Mouse (Mus musculus): Measurements from ENCODE around the gene Vsig10.
"Not testable (repeated sequence)": the region's sequence is repeated elsewhere in the genome, so short reads cannot be mapped to it uniquely, and the experiment has no call there.

Gene Vsig10

DNA sequence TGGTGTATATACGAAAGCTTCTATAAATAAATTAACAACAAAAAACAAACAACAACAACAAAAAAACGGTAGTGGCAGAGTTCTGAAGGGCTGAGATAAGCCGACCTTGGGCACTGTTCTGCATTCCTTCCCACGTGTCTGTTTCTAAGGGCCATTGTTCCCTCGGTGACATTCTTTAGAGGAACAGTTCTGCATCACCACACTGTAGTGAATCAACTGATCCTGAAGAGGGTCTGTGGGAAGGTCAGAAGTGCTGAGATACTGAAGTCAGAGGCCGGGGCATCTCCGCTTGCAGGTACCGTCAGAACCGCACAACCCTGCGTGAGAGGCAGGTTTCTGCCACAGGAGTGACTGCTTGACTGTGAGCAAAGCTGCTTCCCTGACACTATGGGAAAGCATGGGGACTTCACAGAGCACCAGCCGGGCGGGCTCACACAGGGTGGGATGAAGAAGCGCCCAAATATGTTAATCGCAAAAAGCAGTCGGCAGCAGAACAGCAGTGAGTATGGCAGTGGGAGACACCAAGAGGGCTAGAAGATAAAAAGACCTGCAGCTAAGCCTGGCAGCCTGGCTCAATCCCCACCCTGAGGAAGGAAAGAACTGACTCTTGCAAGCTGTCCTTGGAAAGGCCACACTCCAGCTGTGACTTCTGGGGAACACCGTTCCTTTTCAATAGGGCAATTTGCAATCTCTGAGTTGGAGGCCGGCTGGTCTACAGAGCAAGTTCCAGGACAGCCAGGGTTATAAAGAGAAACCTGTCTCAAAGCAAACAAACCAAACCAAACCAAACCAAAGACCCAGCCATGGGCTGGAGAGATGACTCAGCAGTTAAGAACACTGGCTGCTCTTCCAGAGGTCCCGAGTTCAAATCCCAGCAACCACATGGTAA is 14.9 kb upstream of the Vsig10 start:
- DNase-seq (ENCODE audit: low spot score): no peak

DNA sequence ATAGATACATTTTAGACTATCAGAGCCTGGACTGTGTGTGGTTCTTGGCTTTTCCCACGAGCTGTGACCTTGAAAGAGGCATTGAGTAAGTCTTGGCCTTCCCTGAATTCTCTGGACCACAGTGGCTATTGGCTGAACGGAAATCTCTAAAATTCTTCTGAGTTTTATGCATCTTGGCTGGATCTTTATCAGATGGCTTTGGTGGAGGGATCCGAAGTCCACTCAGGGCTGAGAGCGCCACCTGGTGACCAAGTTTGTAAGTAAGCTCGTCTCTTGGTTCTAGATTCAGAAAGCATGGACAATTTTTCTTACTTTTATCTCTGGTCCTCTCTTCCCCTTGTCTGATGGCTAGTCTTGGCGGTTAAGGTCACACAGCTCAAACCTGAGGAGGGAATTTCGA is 13.9 kb upstream of the Vsig10 start:
- peak; percentile 78 for DNase-seq (ENCODE audit: low spot score)

DNA sequence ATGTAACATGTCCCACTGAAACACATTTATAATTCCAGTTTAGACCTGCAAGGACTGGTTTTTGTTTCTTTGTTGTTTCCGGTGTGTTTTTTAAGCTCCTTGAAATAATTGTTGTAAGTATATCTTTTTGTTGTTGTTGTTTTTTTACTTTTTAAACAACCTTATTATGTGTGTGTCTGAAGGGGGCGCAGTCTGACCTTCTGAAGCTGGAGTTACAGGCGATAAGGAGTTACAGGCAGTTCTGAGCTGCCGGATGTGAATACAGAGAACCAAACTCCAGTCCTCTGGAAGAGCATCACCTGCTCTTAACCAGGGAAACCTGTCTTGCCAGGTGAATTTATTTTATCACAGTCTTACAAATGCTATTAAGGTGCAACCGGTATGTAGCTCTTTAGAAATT is 13.1 kb upstream of the Vsig10 start:
- DNase-seq (ENCODE audit: low spot score): no peak

DNA sequence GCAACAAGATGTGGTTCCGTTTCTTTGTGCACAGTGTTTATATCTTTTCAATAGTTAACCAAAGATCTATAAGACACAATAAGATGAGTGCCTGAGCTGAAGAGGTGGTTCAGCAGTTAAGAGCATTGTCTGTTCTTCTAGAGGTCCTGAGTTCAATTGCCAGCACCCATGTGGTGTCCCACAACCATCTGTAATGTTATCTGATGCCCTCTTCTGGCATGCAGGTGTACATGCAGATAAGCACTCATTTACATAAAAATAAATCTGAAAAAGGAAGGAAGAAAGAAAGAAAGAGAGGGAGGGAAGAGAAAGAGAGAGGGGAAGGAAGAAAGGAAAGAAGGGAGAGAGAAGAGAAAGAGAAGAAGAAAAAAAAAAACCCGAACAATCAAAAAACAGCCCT is 12.1 kb upstream of the Vsig10 start:
- no peak for DNase-seq (ENCODE audit: low spot score)

DNA sequence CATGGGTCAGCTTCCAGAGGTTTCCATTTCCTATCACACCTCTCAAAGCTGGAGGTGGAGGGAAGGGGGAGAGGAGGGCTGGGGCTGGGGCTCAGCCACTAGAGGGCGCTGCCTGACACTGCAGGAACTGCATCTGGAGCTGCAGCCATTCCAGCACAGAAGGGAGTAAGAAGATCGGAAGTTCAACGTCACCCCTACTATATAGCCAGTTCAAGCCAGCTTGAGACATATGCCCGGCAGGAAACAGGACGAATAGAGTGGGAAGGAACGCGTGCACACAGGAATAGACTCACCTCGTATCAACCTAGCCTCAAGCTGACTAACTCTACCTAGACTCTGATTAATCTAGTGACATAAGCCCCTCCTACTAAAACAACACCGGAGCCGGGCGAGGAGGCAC is 11.2 kb upstream of the Vsig10 start:
- DNase-seq (ENCODE audit: low spot score): peak; percentile 75

DNA sequence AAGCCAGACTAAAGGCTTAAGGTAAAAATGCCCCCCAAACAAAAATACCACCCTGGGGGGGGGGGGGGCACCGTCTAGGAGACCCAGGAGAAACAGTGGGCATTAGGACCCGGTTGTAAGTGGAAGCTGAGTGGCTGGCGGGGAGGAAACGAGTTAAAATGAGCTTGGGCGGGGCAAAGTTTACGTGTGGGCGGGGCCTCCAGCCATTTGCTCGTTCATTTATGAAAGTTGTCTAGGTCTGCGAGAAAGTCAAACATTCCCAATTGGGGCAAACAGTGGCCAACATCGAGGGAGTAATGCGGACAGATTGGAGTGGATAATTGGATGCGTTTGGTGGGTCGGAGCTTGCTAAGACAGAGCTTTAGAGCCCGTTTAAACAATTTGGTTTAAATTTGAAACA is 5.5 kb upstream of the Vsig10 start:
- DNase-seq (ENCODE audit: low spot score): peak; percentile 68

DNA sequence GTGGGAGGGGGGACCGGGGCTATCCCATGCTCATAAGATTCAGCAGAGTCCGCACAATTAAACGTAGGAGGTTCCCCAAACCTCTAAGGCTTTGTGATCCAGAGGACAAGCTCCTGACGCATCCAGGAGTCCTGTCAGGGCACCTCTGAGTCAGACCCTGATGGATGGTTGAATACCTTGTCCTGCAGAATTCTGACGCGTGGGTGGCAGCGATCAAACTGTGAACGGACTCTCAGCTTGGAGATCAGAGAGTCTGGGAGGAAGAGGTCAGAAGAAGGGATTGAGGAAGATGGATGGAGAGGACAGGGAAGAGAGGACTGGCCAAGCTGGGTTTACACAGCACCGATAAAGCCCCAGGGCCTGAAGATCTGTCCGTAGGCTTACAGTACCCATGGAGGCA is 5.0 kb upstream of the Vsig10 start:
- no peak for DNase-seq (ENCODE audit: low spot score)

DNA sequence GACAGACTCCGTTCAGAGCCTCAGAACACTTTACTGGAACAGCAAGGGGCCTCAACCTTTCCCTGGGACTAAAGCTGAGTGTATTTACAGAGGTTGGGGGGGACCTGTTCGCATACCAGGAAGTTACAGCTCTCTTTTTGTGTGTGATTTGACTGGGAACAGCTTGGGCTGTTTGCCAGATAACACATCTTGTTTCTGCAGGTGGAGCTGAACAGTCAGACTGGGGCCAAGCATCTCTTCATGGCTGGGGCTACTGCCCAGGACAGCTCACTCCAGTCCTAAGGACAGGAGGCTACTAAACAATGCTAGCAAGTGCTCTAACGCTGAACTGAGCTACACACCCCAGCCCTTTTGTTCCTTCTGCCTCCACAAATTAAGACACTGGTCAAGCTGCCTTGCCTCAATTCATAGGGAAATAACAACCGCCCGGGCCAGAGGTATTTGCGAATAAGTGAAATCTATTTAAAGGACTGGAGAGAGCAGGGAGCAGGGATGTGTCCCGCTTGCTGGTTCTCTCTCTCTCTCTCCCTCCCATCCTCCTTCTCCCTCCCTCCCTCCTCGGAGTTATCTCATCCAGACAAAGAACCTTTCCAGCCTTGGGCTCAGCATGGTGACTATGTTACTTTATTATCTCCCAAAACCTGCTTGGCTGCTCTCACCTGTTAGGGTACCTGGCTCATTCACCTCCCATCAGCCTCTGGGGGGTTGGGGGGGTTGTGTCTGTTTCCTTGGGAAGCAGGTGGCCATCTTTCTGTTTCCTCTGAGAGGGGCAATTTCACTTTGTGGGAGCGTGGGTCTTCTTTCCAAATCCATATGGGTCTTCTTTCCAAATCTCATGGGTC is 4.1 kb upstream of the Vsig10 start:
- DNase-seq (ENCODE audit: low spot score): no peak

DNA sequence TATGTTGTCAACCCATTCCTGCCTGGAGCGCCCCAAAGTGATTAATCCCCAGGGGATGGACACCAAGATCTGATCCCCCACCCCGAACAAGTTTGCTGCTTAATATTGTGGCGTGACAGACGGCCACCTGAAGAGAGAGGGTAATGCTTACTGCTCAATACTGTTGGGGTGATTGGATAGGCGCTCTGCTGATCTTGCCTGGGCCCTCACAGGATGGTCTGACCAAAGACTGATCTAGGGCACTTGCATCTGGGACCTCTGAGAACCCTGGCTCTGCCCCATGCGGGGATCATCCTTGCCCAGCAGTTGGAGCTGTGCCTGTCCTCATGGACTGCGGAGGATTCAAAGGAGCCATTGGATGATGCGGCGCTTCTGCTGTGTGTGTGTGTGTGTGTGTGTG is 4.9 kb downstream of the Vsig10 start:
- DNase-seq (ENCODE audit: low spot score): no peak

DNA sequence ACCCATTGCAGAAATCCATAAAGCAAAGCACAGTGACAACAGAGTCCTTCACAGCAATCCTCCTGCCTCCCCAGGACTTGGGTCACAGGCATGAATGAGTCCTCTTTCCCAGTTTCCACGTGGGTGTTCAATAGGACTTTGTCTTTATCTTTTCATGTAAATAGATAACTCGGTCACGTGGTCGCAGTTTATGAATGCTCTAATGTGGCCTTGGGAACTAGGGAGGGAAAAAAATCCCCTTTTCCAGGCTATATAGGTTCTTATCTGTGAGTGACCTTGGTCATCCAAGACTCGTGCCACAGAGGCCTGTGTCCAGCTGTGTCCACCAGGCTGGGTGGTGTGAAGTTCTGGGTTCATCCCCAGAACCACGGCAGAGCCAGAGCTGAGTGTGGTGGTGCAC is 7.5 kb downstream of the Vsig10 start:
- no peak for DNase-seq (ENCODE audit: low spot score)

DNA sequence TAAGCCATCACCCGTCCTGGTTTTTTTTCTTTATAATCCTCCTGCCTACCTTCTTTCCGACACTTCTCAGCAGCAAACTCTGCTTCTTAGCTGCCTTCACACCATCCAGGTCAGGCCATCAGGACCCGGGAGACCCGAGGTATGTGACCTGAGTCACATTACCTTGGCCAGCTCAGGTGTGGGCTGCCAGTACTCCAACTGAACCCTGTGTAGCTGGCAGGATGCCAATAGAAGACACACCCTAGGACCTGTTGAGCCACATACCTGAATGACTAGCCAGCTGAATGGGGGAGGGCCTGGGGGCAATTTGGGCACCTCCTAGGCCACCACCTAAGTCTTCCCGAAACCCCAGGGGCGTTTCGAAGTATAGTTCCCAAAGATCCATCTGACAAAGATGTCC is 11.6 kb downstream of the Vsig10 start:
- no peak for DNase-seq (ENCODE audit: low spot score)

DNA sequence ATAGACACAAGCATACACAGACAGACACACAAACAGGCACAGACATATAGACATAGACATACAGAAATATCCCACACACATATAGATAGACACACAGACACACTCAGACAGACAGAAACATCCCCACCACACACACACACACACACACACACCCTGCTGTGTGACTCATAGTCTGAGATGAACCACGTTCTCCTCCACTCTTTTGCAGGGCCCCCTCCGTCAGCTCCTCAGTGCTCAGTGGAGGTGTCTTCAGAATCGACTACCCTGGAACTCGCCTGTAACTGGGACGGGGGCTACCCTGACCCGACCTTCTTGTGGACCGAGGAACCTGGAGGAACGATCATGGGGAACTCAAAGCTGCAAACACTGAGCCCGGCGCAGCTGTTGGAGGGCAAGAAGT is 19.1 kb downstream of the Vsig10 start:
- DNase-seq (ENCODE audit: low spot score): no peak

DNA sequence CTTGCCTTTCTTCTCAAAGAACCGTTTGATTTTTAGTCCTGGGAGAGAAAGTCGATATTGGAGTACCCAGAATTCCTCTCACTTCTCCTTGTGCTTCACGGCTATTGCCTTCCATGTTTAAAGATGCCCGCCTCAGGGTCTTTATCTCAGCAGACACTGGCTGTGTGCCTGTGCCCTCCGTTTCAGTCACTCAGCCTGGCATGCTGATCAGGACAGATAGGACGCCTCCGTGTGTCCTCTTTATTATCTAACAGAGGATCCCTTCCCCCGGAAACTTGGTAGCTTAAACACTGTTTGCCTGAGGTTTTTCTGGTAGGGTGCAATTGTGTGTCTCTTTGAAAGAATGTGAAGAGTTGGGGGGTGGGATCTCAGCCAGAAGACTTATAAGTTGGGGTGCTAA is 19.6 kb downstream of the Vsig10 start:
- DNase-seq (ENCODE audit: low spot score): no peak

DNA sequence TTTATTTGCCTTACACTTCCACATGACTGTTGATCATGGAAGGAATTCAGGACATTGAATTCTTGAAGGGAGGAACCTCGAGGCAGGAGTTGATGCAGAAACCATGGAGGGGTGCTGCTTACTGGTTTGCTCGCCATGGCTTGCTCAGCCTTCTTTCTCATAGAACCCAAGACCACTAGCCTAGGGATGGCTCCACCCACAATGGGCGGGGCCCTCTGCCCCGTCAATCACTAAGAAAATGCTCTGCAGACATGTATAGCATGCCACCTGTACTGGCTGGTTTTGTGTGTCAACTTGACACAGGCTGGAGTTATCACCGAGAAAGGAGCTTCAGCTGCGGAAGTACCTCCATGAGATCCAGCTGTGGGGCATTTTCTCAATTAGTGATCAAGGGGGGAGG is 21.2 kb downstream of the Vsig10 start:
- DNase-seq (ENCODE audit: low spot score): no peak

DNA sequence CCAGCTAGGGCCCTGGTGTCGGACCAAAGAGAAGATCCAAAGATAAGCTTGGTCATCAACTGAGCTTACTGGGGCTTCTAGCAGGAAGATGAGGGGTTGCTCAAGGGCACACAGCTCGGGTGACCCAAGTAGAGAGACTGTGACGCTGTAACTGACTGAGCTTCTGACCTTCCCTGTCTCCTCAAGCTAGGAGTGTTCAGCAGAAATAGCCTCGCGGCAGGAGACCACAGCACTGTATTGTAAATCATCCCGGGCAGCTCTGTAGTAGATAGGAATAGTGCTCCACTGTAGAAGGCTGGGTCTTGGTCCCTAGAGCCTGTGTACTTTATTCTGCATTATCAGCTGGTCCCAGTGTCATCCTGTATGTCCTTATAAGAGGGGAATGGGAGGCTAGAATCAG is 23.0 kb downstream of the Vsig10 start:
- DNase-seq (ENCODE audit: low spot score): no peak

DNA sequence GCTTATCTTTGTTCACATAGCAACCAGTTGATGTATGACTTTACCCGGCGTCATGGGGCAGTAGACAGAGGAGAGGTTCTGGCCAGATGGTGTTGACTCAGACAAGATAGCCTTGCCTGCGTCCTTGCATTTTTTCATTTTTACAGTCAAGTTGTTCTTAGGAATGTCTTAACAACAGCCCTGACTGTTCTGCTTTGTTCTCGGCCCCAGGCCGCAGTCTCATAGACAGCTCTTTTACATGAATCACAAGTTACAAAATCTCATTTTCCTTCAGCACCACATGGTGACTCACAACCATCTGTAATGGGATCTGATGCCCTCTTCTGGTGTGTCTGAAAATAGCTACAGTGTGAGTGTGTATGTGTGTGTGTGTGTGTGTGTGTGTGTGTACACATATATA is 25.6 kb downstream of the Vsig10 start:
- DNase-seq (ENCODE audit: low spot score): not testable (repeated sequence)

DNA sequence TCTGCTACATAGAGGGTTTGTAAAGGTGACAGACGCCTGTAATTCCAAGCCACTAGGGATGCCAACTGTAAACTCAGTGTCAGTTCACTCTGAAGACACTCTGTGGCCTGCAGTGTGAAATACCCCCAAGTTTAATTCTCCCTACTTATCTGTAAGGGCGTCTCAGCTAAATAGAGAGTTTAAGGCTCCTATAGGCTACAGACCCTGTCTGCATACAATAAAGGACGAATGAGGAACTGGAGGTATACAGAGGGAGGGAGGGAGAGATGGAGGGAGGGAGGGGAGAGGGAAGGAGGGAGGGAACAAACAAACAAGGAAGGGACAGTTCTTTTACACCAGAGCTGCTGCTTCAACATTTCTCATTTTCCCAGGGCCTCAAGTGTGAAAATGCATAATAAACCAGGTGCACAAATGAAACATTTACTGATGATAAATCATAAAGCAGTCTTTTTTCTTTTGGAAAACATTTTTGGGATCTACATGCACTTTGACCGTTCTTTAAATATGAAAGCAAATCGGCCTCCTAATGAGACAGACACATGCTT is 26.6 kb downstream of the Vsig10 start:
- no peak for DNase-seq (ENCODE audit: low spot score)

DNA sequence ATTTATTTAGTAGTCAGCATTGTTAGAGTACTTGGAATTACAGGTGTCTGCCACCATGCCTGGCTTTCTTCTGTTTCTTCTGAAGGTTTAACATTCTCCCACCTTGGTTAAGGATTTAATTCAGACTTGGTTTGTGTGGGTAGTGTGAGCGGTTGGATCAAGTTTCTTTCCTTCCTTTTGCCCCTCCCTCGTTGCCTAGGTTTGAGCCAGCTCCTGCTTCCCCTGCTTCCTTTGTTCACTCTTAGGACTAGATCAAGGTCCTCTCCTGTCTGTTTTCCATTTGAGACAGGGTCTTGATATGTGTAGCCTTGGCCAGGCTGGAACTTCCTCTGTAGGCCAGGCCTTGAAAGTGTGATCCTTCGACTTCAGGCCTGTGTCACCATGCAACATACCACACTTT is 27.4 kb downstream of the Vsig10 start:
- DNase-seq (ENCODE audit: low spot score): no peak

DNA sequence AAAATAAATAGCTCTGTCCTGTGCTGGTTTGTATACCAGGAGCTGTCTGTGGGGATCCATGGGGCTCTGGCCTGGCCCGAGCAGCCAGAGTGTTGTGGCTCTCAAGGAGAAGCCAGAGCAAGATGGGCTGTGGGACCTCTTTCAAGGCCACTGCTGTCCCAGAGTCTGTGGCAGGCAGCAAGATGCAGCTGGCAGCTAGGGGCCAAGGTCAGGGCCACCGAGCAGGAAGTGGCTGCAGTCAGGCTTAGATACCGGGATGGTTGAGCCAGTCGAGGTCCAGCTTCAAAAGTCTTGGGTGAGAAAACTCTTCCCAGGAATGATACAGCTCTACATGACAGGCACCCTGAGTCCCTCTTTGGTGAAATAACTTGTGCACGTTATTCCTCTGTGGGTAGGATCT is 28.1 kb downstream of the Vsig10 start:
- DNase-seq (ENCODE audit: low spot score): no peak

DNA sequence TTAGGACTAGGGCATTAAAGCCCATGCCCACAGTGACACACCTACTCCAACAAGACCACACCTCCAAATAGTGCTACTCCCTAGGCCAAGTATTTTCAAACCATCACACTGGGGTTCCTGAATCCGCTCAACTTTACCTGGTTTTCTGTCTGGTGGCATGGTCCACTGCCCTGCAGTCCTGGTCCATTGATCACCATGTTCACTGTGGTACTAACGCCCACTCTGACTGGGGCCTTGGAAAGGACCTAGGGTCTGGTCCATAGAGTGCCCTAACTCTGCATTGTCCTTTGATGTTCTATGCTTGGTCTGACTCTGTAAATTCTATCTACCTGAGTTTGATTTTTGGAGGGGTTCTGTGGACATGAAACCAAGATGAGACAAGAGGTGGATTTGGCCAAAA is 29.0 kb downstream of the Vsig10 start:
- no peak for DNase-seq (ENCODE audit: low spot score)

DNA sequence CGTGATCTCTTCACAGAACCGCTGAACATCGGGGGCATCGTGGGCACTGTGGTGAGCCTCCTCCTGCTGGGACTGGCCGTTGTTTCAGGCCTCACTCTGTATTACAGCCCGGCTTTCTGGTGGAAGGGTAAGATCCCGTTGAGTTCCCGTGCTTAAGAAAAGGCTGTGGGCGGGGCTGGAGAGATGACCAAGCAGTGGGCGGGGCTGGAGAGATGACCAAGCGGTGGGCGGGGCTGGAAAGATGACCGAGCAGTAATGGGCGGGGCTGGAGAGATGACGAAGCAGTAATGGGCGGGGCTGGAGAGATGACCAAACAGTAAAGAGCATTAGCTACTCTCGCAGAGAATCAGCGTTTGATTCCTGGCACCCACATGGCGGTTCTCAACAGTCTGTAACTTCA is 29.4 kb downstream of the Vsig10 start:
- DNase-seq (ENCODE audit: low spot score): peak; percentile 87

DNA sequence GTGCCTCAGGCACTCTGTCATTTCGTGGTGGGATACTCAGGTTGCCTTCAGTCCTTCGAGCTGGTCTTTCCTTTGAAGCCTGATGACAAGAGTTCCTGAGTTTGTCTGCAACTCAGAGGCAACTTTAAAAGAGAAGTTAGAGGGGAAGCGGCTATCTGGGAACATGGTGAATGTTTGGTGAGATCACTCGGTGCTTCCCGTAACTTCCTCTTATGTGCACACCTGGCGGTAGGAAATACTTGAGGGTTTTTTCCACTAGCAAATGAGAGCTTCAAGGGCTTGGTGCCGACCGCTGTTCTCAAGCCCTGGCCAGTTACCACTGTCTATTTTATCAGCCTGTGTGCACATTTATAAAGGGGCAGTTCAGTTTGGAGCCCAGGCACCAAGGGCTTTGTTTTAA is 35.2 kb downstream of the Vsig10 start:
- no peak for DNase-seq (ENCODE audit: low spot score)

DNA sequence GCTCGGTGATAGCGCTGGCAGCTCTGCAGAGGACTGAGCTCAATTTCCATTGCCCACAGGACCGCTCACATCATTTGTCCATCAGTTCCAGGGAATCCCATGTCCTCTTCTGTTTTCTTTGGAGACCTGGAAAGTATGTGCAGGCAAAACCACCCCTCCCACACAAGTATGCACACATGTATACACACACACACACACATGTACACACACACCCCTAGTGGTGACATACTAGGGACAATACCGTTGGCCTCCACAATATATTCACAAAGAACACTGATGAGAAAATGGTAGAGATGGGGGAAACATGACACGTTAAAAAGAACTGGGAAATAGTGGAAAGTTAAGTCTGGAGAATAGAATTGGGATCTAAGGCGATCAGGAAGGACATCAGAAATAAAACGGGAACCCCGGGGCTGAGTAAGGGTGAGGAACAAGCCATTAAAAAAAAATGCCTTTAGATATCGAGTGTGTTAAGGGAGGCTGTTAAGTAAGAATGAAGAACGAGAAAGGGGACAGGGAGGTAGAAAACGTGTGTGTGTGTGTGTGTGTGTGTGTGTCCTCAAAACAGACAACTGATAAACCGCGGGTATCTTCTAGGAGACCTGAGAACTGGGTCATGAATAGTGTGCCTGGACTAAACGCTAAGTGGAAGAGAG is 36.9 kb downstream of the Vsig10 start:
- no peak for DNase-seq (ENCODE audit: low spot score)
